Mouse (Mus musculus): ENCODE measurements around the gene Prr15l.

Gene Prr15l

GRCm38 (mm10) chr11:96944844-96945580 lies 17.1 kb downstream of the Prr15l start:
- DNase-seq (ENCODE audit: extremely low read depth, low read depth, low spot score) = no peak

- DNase-seq (ENCODE audit: extremely low read depth, low read depth, low spot score) = no peak
These were observed 18.6 kb downstream of the Prr15l start for GRCm38 (mm10) chr11:96946498-96946897.

- no peak for DNase-seq (ENCODE audit: extremely low read depth, low read depth, low spot score)
These were observed 19.9 kb downstream of the Prr15l start for GRCm38 (mm10) chr11:96947849-96948248.

- DNase-seq (ENCODE audit: extremely low read depth, low read depth, low spot score) = no peak
These were observed 22.9 kb downstream of the Prr15l start for GRCm38 (mm10) chr11:96950767-96951166.

GRCm38 (mm10) chr11:96952426-96952825 lies 24.5 kb downstream of the Prr15l start:
- DNase-seq (ENCODE audit: extremely low read depth, low read depth, low spot score) = no peak

GRCm38 (mm10) chr11:96952896-96953295 lies 25.0 kb downstream of the Prr15l start:
- no peak for DNase-seq (ENCODE audit: extremely low read depth, low read depth, low spot score)

GRCm38 (mm10) chr11:96955094-96955493 lies 27.2 kb downstream of the Prr15l start:
- DNase-seq (ENCODE audit: extremely low read depth, low read depth, low spot score) = no peak

- DNase-seq (ENCODE audit: extremely low read depth, low read depth, low spot score) = no peak
These were observed 28.3 kb downstream of the Prr15l start for GRCm38 (mm10) chr11:96956009-96956724.

- DNase-seq (ENCODE audit: extremely low read depth, low read depth, low spot score) = no peak
These were observed 29.3 kb downstream of the Prr15l start for GRCm38 (mm10) chr11:96957061-96957805.

GRCm38 (mm10) chr11:96963580-96963979 lies 35.7 kb downstream of the Prr15l start:
- DNase-seq (ENCODE audit: extremely low read depth, low read depth, low spot score) = no peak

- DNase-seq (ENCODE audit: extremely low read depth, low read depth, low spot score) = no peak
These were observed 38.3 kb downstream of the Prr15l start for GRCm38 (mm10) chr11:96966172-96966571.

GRCm38 (mm10) chr11:96966914-96967543 lies 39.1 kb downstream of the Prr15l start:
- no peak for DNase-seq (ENCODE audit: extremely low read depth, low read depth, low spot score)

GRCm38 (mm10) chr11:96967544-96968269 lies 39.8 kb downstream of the Prr15l start:
- DNase-seq (ENCODE audit: extremely low read depth, low read depth, low spot score) = no peak

- no peak for DNase-seq (ENCODE audit: extremely low read depth, low read depth, low spot score)
These were observed 40.6 kb downstream of the Prr15l start for GRCm38 (mm10) chr11:96968476-96968875.

- DNase-seq (ENCODE audit: extremely low read depth, low read depth, low spot score) = no peak
These were observed 41.4 kb downstream of the Prr15l start for GRCm38 (mm10) chr11:96969280-96969722.

GRCm38 (mm10) chr11:96969746-96970145 lies 41.8 kb downstream of the Prr15l start:
- no peak for DNase-seq (ENCODE audit: extremely low read depth, low read depth, low spot score)

- no peak for DNase-seq (ENCODE audit: extremely low read depth, low read depth, low spot score)
These were observed 42.4 kb downstream of the Prr15l start for GRCm38 (mm10) chr11:96970341-96970740.

- no peak for DNase-seq (ENCODE audit: extremely low read depth, low read depth, low spot score)
These were observed 45.0 kb downstream of the Prr15l start for GRCm38 (mm10) chr11:96972906-96973305.

- no peak for DNase-seq (ENCODE audit: extremely low read depth, low read depth, low spot score)
These were observed 45.6 kb downstream of the Prr15l start for GRCm38 (mm10) chr11:96973426-96973964.

- DNase-seq (ENCODE audit: extremely low read depth, low read depth, low spot score) = peak; percentile 87
These were observed 46.9 kb downstream of the Prr15l start for GRCm38 (mm10) chr11:96974813-96975212.

Data from fat pad, adult 2 months (tissue).